Comparison of ENCODE assay signal across 15 mouse cellular contexts in genomic region chr2:59761183-59761582, GRCm38 (mm10).
"Had no signal": no experiment of that assay in that cellular context is flagged by ENCODE, and none has a peak within 500 bp of the region (broad histone marks: within the 10 kb centered on the region; RNA-seq: fewer than 3 reads in every experiment).

No protein-coding gene starts in this region.

- H3K36me3 ChIP-seq: midbrain, embryonic 10.5 days; midbrain, embryonic 12.5 days; neural tube, embryonic 13.5 days; neural tube, embryonic 15.5 days had no signal

- DNase-seq: lung, embryonic 14.5 days; midbrain, embryonic 14.5 days; right cerebral cortex, adult 18-20 months; right cerebral cortex, postnatal 25 days; right cerebral cortex, postnatal 4 days; spleen, adult 18-20 months; thymus, adult 18-20 months; thymus, postnatal 14 days; thymus, postnatal 36 days had no signal

- ATAC-seq: midbrain, embryonic 16.5 days had no signal

- H3K4me2 ChIP-seq: lung, embryonic 14.5 days; midbrain, embryonic 12.5 days; neural tube, embryonic 13.5 days; neural tube, embryonic 15.5 days had no signal

- H3K27me3 ChIP-seq: midbrain, embryonic 12.5 days; neural tube, embryonic 13.5 days; neural tube, embryonic 15.5 days had no signal

- H3K27ac ChIP-seq: midbrain, embryonic 10.5 days; midbrain, embryonic 12.5 days; neural tube, embryonic 13.5 days; neural tube, embryonic 15.5 days had no signal

- H3K9me3 ChIP-seq: midbrain, embryonic 10.5 days; midbrain, embryonic 12.5 days; neural tube, embryonic 13.5 days; neural tube, embryonic 15.5 days had no signal

- H3K9ac ChIP-seq: lung, embryonic 14.5 days; midbrain, embryonic 12.5 days; neural tube, embryonic 13.5 days; neural tube, embryonic 15.5 days had no signal

- H3K4me3 ChIP-seq: midbrain, embryonic 10.5 days; midbrain, embryonic 12.5 days; myocyte; neural tube, embryonic 13.5 days; neural tube, embryonic 15.5 days had no signal
